Mouse (Mus musculus): ENCODE results near the gene Ccr1.

GRCm38 (mm10) chr9:123984943-123985342 lies 16.5 kb upstream of the Ccr1 start:
- no peak for TF ChIP-seq POLR2A (IDR thresholded peaks at IDR 0.05; ENCODE audit: low read depth, low read length)
- TF ChIP-seq CTCF (IDR thresholded peaks at IDR 0.05; ENCODE audit: extremely low read depth, insufficient read depth, insufficient read length, insufficient replicate concordance) = no peak

All from spleen, adult 2 months (tissue).